Mouse (Mus musculus): ENCODE data around the gene Magi1.

- TF ChIP-seq CTCF (IDR thresholded peaks at IDR 0.05; ENCODE audit: borderline replicate concordance, control insufficient read depth, extremely low read depth, insufficient read depth, low read length, poor library complexity) (no peak), POLR2A (IDR thresholded peaks at IDR 0.05; ENCODE audit: control insufficient read depth, extremely low read depth, insufficient read depth, low read length, poor library complexity) (no peak)
Observed at GRCm38 (mm10) chr6:94145430-94146205, 138.1 kb downstream of the Magi1 start.

Measured in thymus, adult 2 months (tissue).